8 mouse cellular contexts compared by ENCODE assay signal in the genomic region with DNA sequence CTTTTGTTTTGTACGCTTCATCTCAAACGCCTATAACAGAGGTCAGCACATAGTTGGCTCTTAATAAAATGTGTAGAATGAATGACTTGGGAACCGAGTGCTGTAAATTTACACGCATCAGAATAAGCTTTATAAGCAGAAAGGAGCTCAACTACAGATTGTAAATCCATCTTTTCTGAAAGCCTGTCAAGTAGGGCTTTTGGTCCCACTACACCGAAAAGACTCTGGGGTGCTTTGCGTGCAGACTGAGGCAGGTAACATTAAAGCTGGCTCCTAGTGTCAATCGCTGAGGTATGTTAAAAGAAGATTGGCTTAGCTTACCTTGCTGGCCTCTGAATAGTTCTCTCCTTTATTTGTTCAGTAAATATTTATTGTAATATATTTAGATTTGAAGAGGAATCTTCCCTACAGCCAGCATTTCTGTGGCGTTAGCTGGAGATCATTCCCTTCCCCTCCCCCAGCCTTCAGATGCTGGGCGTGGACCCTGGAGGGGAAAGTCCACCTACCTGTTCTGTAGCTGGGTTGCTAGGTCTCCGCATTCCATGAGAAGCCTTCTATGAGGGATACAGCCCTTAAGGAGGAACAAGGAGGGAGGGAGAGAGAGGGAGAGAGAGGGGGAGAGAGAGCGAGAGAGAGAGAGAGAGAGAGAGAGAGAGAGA. TPM values are rescaled to one million over a fixed set of nuclear protein-coding genes. Genes with fewer than 3 reads are reported as not detected.
DNase-seq lines count a peak whose midpoint lies in the region; ATAC-seq lines count a peak whose summit lies in the region.

No protein-coding gene starts in this region.

- no peak for ATAC-seq in embryonic facial prominence, embryonic 15.5 days (ENCODE audit: insufficient number of reproducible peaks, low FRiP score, low TSS enrichment, low read depth)
- ATAC-seq in midbrain, embryonic 11.5 days (ENCODE audit: low FRiP score): no peak
- no peak for ATAC-seq in erythroblast, adult 5-6 weeks (replicated peaks; ENCODE audit: low FRiP score, poor library complexity, severe bottlenecking)

- WGBS in embryonic facial prominence, embryonic 15.5 days: 4% methylated on average over 10 of the region's 11 CpGs
- WGBS in midbrain, embryonic 11.5 days: 4% methylated on average over 10 of the region's 11 CpGs

- H3K4me3 ChIP-seq in embryonic facial prominence, embryonic 15.5 days (replicated peaks): peak overlapping the region; percentile 58
- H3K4me3 ChIP-seq in midbrain, embryonic 11.5 days (ENCODE audit: low read depth, low read length): peak overlapping the region; percentile 47

- peak overlapping the region; percentile 23; the same call in 1 of the 2 replicates for H3K9ac ChIP-seq in embryonic facial prominence, embryonic 15.5 days
- H3K9ac ChIP-seq in midbrain, embryonic 11.5 days (ENCODE audit: low read length): peak overlapping the region; percentile 79

- peak; percentile 37 for DNase-seq in retina, postnatal 1 day
- DNase-seq in retina, embryonic 14.5 days (ENCODE audit: low spot score): no peak
- peak; percentile 46 for DNase-seq in kidney, postnatal 10 days
- DNase-seq in midbrain, embryonic 11.5 days (ENCODE audit: low spot score, missing footprints): peak; percentile 93
- DNase-seq in thymus, postnatal 25 days: no peak
- DNase-seq in frontal cortex, postnatal 25 days (ENCODE audit: low spot score in 2 of 2): no peak

- no peaks in the 10 kb centered on the region for H3K9me3 ChIP-seq in embryonic facial prominence, embryonic 15.5 days (replicated peaks)
- H3K9me3 ChIP-seq in midbrain, embryonic 11.5 days (ENCODE audit: control insufficient read depth, low read length): no peaks in the 10 kb centered on the region

- H3K27ac ChIP-seq in embryonic facial prominence, embryonic 15.5 days (replicated peaks): 0 out of 2 replicates have a peak overlapping the region, but pooled peaks have one; percentile 39
- peak overlapping the region; percentile 20; the same call in 1 of the 2 replicates for H3K27ac ChIP-seq in midbrain, embryonic 11.5 days (ENCODE audit: low read depth, low read length)

- peaks cover 14% of the 10 kb centered on the region for H3K4me1 ChIP-seq in embryonic facial prominence, embryonic 15.5 days
- H3K4me1 ChIP-seq in midbrain, embryonic 11.5 days (ENCODE audit: control insufficient read depth, insufficient read depth, low read length): peaks cover 4% of the 10 kb centered on the region

- H3K27me3 ChIP-seq in embryonic facial prominence, embryonic 15.5 days: 0 out of 2 replicates have a peak, but pooled peaks cover 3% of the 10 kb centered on the region
- H3K27me3 ChIP-seq in midbrain, embryonic 11.5 days (ENCODE audit: control insufficient read depth, insufficient read depth, low read length): peaks cover 5% of the 10 kb centered on the region; the same call in 1 of the 2 replicates

- peak overlapping the region; percentile 79 for H3K4me2 ChIP-seq in embryonic facial prominence, embryonic 15.5 days (replicated peaks)
- peak overlapping the region; percentile 96 for H3K4me2 ChIP-seq in midbrain, embryonic 11.5 days

- H3K36me3 ChIP-seq in embryonic facial prominence, embryonic 15.5 days: no peaks in the 10 kb centered on the region
- H3K36me3 ChIP-seq in midbrain, embryonic 11.5 days (ENCODE audit: control insufficient read depth, insufficient read depth, low read length): no peaks in the 10 kb centered on the region

RNA-seq across cellular contexts. Expression of a gene that starts 1.0 kb away (rescaled TPM):
- polyA plus RNA-seq in embryonic facial prominence, embryonic 15.5 days (2015; fragmentation: Nextera tagmentation; extraction: Ambion mirVana): 10.1 and 12.6 TPM in 2 replicates
- polyA plus RNA-seq in midbrain, embryonic 11.5 days (2014; fragmentation: Nextera tagmentation; extraction: Ambion mirVana): 2.3 and 2.9 TPM in 2 replicates
- total RNA-seq in erythroblast, adult 5-6 weeks (2015; ENCODE audit: low replicate concordance): not detected in 2 replicates
- not detected in 2 replicates for total RNA-seq in erythroblast, adult 5-6 weeks (2017; ENCODE audit: low replicate concordance)

RNA-seq across cellular contexts. Expression of a gene that starts 50.1 kb away (rescaled TPM):
- 15.3 and 16.4 TPM in 2 replicates for polyA plus RNA-seq in embryonic facial prominence, embryonic 15.5 days (2015; fragmentation: Nextera tagmentation; extraction: Ambion mirVana)
- 24.1 and 24.2 TPM in 2 replicates for polyA plus RNA-seq in midbrain, embryonic 11.5 days (2014; fragmentation: Nextera tagmentation; extraction: Ambion mirVana)
- 13.6 and 25.0 TPM in 2 replicates for total RNA-seq in erythroblast, adult 5-6 weeks (2015; ENCODE audit: low replicate concordance)
- total RNA-seq in erythroblast, adult 5-6 weeks (2017; ENCODE audit: low replicate concordance): 9.7 and 10.0 TPM in 2 replicates

Comparison
In these comparisons a context has a peak if more than half of its experiments do, and no peak if none do; other contexts are left out.
1. DNase-seq: peak in retina, postnatal 1 day (single experiment), kidney, postnatal 10 days (single experiment) and midbrain, embryonic 11.5 days (single experiment); none in retina, embryonic 14.5 days (single experiment), thymus, postnatal 25 days (single experiment) and frontal cortex, postnatal 25 days (0 of 2).